Mouse (Mus musculus): ENCODE measurements around the gene Cenpo. TPM values are rescaled to one million over a fixed set of nuclear protein-coding genes. Genes with fewer than 3 reads are reported as not detected.

The Cenpo gene
- total RNA-seq, 2 experiments from 2014 or later, result 2.0 to 2.1 TPM

DNA sequence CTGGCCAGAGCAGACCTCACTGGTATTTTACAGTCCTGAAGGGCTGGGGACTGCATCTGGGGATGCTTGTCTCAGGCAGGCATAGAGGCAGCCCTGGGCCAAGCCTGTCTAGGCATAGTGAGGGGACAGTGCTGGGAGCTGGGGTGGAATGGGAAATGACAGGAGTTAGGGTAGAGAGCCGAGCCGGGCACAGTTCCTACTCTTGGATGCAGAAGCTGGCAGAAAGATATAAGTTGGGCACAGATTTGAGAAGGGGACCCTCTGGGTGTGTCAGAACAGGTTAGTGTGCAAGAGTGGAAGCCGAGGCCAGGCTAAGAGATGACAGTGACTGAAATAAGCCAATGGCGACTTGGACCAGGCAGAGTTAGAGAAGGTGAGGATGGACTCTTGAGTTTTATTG is 31.9 kb downstream of the Cenpo start:
- intact Hi-C loops (cut with DNase I; ENCODE audit: low total_unique reads), result loop anchor here (10.0 kb wide), 1 partner anchor 277 kb away; no protein-coding TSS in a partner anchor
- DNase-seq, result no peak

DNA sequence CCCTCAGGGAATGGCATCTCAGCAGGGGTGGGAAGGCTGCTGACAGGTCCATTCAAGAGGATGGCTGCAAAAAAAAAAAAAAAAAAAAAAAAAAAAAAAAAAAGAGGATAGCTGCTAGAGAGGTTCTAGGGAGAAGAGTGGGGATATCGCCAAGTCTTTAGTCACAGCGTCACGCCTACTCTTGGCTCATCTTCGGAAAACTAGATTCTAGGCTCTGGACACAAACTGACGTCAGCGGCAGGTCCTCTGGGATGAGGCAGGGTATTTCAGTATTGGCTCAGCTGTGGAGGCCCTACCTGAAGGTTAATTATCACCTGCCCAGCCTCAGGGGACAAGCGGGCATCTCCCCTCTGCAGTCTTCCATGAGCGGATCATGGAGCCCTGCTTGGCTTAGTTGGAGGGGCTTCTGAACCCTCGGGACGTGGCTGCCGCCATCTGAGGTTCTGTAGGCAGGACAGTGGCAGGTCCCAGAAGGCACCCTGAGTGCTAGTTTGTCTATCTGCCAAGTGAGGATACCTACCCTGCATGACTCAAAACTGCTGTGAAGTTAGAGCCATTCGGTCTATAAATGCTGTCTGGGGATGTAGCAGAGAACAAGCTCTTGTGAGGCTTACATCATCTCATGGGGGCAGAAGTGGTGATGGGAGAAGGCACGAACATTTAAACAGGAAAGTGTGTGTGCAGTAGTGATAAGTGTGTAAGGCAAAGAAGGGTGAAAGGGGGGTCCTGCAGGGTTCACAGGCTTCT is 32.5 kb downstream of the Cenpo start:
- DNase-seq, result peak; percentile 65
- intact Hi-C loops (cut with DNase I; ENCODE audit: low total_unique reads), result loop anchor here (10.0 kb wide), 1 partner anchor 277 kb away; no protein-coding TSS in a partner anchor

DNA sequence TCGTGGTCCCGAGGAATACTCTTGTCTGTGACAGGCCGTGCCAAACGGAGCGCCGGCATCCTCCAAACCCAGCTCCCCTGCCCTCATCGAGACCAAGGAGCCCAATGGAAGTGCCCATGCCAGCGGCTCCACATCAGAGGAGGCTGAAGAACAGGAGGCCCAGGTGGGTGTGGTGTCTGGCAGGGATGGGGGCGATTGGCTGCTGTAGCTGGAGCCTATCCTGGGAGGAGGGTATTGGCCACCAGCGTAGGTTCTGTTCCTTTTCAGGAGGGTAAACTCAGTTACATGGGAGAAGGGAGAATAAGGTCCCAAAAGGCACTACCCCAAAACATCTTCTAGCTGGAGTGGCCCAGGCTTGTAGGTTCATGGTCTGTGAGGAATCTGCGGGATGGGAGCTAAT is 34.8 kb downstream of the Cenpo start:
- no peak for DNase-seq
- intact Hi-C loops (cut with DNase I; ENCODE audit: low total_unique reads), result no loop called here

DNA sequence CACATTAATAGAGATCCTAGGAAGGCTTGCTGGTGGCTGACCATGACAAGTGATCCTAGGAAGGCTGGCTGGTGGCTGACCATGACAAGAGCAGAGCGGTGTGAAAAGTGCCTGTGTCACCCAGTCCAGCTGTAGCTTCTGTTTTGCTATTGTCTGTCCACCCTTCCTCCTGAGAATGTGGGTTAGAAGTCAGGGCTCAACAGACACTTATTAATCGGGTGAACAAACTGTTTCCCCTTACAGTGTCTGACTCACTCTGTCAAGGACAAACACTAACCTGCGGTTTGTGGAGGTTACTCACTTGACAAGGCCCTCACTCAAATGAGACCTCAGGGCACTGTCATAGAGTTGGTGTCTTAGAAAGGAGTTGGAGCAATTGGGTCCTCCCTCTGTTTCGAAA is 35.4 kb downstream of the Cenpo start:
- intact Hi-C loops (cut with DNase I; ENCODE audit: low total_unique reads), result no loop called here
- no peak for DNase-seq

DNA sequence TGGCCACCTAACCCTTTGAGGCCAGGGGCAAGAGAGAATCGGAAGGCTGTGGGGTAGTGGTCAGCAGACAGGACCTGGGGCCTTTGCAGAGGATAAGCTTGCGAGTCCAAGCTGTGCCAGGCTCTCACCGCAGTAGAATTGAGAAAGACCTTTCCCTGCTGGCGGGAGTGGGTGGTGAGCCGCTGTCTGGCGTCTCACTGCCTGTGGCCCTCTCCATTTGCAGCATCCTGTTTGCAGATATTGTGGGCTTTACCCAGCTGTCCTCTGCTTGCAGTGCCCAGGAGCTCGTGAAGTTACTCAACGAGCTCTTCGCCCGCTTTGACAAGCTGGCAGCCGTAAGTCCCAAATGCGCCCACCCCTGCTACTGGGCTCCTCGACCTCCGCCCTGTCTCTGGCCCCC is 39.5 kb downstream of the Cenpo start:
- intact Hi-C loops (cut with DNase I; ENCODE audit: low total_unique reads), result no loop called here
- DNase-seq, result no peak

DNA sequence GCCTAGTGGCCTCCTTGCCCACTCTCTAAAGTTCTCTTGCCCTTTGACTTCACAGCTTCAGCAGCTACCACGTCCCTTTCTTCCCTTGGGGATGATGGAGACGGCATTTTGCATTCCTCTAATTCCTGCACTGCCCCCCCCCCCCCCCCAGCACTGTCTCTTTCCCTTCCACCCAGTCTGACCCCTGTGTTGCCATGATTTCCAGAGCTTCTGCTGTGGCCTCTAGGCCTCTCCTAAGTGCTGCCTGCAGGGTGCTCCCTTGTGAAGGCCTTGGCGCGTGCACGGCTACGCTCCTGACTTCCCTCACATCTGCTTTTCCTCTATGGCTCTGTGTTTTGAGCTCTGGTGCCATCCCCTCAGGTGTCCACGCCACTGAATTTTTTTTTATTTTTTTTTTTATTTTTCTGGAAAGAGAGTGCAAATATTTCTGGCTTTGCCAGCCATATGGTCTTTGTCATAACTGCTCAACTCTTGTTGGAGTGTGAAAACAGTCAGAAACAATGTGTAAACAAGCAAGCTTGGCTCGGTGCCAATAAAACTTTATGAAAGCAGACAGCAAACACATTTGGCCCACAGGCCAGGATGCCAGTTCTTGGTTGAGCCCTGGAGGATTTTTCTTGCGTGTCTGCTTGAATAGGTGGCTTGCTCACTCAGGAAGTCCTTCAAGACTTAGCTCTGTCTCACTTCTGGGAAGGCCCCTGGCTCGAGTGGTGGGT is 40.9 kb downstream of the Cenpo start:
- intact Hi-C loops (cut with DNase I; ENCODE audit: low total_unique reads), result no loop called here
- no peak for DNase-seq

DNA sequence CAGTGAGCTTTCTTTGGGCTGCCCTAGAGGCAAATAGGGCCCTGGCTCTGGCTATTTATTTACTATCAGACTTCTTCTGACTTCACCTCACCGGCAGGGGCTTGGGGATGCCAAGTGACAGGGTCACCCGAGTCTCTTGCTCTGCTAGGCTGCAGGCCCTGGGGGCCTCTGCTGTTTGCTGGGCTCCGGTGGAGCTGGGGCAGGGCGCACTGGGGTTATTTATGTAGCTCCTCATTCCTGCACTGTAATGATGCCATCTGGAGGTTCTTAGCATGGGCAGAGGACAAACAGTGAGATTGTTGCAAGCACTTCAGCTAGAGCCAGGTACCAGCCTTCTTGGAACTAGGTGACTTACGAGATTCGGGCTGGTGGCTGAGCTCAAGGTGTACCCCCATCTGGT is 41.6 kb downstream of the Cenpo start:
- intact Hi-C loops (cut with DNase I; ENCODE audit: low total_unique reads), result no loop called here
- DNase-seq, result no peak

DNA sequence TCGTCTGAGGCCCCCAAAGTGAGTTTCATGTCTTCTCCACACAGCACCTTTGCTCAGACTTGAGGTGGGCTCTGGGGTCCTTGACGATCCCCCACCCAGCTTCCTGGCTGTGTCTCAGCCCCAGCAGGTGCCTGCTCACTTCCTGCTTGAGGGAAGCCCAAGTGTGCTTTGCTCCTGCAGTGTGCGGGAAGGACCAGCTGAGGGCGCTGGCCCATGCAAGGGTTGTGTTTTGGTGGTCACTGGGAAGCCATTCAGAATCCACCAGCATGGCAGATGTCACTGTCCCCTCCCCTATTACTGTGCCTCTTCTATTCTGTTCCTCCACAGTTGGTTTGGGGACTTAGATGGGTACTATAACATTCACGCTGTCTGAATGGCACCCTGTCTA is 45.0 kb downstream of the Cenpo start:
- no peak for DNase-seq
- intact Hi-C loops (cut with DNase I; ENCODE audit: low total_unique reads), result no loop called here

DNA sequence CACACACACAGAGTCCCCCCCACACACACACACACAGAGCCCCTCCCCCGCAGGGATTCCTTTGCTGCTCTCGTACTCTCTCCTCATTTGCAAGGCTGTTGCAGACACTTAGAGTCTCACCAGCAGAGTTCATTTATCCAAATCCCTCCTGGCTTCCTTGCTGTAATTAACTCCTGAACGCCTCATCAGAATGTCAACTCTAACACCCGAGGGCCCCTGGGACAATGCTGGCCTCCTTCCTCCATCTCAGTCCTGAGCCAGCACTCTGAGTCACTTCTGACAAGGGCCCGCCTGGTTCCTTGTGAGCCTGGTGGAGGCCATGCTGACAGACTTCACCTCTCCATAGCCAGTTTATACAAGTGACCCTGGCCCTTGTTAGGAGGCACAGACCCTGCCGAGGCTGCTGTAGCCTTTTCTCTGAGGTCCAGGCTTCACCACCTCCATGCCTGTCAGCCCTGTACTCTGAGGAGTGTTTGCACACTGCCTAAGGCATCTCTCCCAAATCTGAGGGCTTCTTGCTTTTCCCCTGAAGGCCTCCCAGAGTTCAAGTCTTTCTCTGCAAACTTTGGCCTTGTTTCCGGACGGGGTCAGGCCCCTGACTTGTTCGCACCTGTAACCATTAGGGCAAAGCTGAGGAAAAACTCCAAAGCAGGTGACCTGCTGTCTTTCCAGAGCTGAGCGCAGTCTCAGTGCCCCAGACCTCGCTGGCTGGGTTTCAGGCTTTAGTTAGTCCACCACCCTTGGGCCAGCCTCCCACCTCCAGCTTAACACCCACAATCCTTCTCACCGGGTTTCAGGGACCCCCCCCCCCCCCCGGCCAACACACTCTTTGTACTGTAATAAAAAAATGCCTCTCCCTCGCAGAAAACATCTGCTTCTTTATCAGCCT is 45.7 kb downstream of the Cenpo start:
- intact Hi-C loops (cut with DNase I; ENCODE audit: low total_unique reads), result no loop called here
- DNase-seq, result peak; percentile 77

DNA sequence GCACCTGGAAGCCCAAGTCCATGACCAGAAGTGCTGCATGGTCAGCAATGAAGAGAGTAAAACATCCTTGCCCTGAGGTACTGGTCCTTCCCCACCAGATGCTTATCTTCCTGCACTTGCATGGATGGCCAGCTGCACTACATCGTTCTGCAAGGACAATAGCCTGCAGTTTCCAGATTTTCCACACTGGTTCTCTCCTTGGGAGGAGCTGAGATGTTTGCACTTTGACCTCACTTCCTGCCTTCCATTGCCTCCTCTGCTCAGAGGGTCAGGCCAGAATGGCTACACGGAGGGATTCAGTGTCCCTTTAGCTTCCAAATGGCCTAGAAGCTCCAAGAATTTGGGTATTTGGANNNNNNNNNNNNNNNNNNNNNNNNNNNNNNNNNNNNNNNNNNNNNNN is 49.4 kb downstream of the Cenpo start:
- intact Hi-C loops (cut with DNase I; ENCODE audit: low total_unique reads), result no loop called here
- no peak for DNase-seq

DNA sequence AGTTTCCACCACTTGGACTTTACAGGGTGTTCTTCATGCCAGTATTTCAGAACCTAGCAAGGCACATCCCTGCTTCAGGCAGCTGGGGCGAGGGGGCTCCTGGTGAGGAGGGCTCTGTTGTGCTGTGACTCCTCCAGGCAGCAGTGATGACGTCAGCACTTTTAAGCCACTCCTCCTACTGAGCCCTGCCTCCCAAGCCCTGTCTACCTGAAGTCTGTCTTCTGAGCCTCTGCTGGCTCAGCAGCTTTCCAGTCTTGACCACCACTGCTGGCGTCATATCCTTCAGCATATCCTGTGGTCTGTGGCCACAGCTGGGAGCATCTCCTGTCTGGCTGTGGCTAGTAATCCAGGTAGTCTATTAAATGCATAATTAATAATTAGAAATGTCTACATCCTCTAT is 53.6 kb downstream of the Cenpo start:
- DNase-seq, result no peak
- intact Hi-C loops (cut with DNase I; ENCODE audit: low total_unique reads), result no loop called here

DNA sequence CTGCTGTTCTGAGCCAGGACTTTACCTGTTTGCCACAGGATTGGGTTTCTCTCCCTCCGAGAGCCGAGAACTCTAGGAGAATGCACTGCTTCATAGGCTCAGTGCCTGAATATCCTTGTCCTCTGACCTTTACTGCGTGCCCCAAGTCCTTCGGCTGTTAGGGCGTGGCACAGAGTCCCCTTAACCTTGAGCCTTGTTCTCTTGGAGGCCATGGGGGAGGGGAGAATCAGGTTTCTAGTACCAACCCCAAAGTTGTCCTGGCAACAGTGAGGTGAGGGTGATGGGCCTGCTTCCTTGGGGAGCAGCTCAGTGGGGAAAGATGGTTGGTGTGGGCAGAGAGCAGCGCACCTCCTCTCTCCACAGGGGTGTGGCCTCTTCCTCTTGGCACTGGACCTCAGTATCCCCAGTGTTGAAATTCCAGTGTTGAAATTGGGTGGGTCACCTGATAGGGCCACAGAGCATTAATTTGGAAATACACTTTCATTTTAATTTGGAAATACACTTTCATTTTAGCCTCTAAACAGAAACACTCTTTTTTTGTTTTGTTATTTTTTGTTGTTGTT is 54.3 kb downstream of the Cenpo start:
- no peak for DNase-seq
- intact Hi-C loops (cut with DNase I; ENCODE audit: low total_unique reads), result no loop called here

DNA sequence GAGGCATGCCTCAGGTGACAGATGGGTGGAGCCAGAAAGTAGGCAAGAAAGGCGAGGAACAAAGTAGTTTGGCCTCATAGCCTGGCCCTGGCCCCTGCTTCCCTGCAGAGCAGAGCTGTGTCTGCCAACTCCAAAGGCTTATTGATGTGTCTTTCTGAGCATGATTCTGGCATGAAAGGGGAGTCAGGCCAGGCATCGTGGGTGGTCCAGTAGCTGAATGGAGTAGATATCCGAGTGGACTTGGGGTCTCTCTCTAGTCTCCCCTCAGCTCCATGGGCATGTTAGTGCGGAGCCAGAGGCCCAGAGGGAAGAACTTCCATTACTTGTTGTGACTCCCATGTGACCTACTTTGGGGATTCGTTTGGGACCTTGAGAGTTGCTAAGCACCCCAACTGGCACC is 55.3 kb downstream of the Cenpo start:
- intact Hi-C loops (cut with DNase I; ENCODE audit: low total_unique reads), result no loop called here
- DNase-seq, result no peak

DNA sequence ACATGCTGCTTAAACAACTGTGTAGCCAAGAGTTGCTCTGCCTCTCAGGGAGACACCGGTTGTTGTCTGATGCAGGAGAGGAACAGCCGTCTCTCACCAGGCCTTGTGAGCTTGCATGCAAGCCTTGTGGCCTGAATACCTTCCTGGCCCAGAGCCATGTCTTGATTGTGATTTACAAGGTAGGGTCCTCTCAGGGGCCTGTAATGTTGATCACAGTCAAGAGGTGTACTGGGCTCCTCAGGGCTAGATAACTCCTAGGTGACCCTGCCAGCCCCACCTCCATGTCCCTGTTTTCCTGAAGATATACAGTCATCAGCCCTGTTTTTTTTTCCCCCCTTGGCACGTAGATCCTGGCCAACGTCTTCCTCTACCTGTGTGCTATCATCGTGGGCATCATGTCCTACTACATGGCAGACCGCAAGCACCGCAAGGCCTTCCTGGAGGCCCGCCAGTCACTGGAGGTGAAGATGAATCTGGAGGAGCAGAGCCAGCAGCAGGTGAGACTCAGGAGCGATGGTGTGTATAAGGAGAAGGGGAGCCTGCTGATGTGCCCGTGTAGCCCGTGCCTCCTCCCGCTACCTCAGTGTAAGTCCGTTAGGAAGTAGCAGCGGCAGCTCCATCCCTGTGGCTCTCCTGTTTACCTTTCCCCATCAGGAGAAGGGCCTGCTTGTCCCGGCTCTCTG is 60.8 kb downstream of the Cenpo start:
- intact Hi-C loops (cut with DNase I; ENCODE audit: low total_unique reads), result no loop called here
- no peak for DNase-seq

DNA sequence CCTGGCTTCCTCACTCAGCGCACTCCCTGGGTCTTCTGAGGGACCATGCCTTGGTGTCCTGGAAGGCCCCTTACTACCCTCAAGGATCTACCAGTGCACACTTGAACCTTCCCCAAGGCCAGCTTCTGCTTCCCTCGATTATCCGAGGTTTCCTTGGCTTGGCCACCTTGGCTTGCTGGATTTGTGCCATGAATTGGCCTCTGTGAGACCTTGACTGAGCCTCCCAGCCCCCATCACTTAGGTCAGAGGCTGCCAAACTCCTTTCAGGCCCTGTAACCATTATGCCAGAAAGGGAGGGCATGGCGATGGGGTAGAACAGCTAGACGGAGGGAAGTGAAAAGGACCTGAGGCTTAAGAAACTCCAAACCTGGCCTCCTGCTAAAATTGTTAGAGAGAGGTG is 64.5 kb downstream of the Cenpo start:
- no peak for DNase-seq
- intact Hi-C loops (cut with DNase I; ENCODE audit: low total_unique reads), result no loop called here

DNA sequence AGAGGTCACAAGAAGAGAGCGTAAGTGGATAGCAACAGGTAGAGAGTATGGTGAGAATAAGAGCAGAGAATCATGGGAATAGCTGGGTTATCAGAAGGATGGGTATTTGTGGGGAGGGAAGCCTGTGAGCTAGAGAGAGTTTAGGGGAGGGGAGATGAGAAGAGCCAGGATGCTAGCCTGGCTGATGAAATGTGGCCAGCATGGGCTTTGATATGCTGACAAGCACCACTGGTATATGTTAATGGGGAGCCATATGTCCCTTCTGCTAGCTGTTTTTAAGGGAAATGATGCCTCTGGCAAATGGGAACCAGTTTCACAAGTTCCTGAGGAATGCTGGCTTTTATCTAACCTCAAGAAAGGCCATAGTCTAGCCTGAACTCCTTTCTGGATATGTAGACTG is 65.0 kb downstream of the Cenpo start:
- intact Hi-C loops (cut with DNase I; ENCODE audit: low total_unique reads), result no loop called here
- DNase-seq, result no peak

DNA sequence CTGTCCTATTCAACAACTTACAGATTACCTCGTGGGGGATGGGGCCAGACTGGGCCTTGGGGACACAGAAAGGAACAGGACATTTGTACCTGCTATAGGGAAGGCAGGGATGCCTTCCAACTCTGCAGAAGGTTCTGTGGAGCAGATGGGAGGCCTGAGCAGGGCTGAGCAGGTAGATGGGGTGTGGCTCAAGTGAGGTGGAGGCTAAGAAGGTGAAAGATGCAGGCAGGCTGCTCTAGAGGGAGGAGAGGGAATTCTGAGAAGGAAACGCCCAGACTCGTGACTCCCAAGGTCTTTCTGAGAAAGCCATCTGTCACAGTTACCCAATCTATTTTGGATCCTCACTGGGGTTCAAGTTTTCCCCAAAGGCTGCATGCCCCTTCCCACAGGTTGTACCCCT is 67.1 kb downstream of the Cenpo start:
- intact Hi-C loops (cut with DNase I; ENCODE audit: low total_unique reads), result no loop called here
- DNase-seq, result no peak

DNA sequence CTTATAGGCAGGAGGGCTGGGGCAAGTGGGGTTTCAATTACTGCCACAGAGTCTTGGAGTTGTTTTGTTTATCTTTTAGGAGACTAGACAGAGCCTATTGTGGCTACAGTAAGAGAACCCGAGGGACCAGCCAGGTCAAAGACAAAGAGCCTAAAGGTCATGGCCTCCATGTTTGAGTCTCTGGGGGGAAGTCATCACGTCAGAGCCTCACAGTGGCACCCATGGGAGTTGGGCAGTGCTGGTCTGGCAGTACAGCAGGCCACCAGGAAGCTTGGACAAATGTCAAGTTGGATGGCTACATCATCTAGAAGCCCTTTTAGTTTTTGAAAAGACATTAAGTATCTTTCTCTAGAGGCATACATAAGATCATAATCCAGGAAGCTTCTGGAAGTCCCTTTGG is 71.2 kb downstream of the Cenpo start:
- intact Hi-C loops (cut with DNase I; ENCODE audit: low total_unique reads), result no loop called here

DNA sequence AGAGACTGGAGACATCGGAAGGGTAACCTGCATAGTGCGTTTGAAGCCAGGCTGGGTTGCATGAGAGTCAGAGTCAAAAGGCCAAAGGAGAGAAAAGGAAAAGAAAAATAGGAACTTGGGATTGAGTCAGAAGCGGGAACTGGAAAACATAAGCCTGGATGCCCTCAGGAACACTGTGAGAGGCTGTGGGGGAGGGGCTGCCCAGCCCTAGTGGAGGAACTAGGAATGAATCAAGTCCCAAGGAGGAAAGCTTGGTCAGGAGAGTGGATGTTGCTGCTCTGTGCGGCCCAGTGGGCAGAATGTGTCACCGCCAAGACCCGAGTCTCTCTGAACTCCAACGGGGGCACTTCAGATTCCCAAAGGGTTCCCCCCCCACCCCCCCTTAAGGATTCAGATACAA is 73.8 kb downstream of the Cenpo start:
- intact Hi-C loops (cut with DNase I; ENCODE audit: low total_unique reads), result no loop called here
- no peak for DNase-seq

More for the DNA sequence above, 71.2 kb downstream of the Cenpo start:
- no peak for DNase-seq

All from gastrocnemius, postnatal 14 days (tissue).